Comparison of ENCODE assay signal across 10 mouse cellular contexts in the genomic region with DNA sequence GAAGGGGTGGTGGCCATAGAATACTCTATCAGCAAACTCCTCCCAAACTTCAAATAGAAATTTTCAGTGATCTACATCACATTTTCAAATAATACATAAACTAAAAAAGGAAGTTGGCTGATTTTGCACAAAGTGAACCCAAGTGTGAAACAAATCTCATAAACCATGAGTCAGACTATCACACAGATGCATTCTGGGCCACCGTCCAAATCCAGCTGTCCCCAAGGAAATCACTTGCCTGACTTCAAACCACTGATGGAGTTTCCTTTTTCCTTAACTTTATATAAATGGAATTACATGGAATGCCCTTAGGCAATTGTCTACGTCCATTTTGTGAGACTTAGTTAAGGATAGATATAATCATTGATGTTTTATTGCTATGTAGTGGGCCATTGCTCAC.
DNase-seq lines count a peak whose midpoint lies in the region; ATAC-seq and TF ChIP-seq lines count a peak whose summit lies in the region.
"Had no signal": no experiment of that assay in that cellular context is flagged by ENCODE, and none has a peak within 500 bp of the region (broad histone marks: within the 10 kb centered on the region; RNA-seq: fewer than 3 reads in every experiment).

No protein-coding gene starts in this region.

- no peak for TF ChIP-seq POLR2A in thymus, adult 2 months (IDR thresholded peaks at IDR 0.05; ENCODE audit: control insufficient read depth, extremely low read depth, insufficient read depth, low read length, poor library complexity)

- H3K27ac ChIP-seq in left cerebral cortex, adult 2 months: no peak overlapping the region
- H3K27ac ChIP-seq in thymus, adult 2 months (ENCODE audit: control insufficient read depth, insufficient read depth, low read length): no peak overlapping the region
- no peak overlapping the region for H3K27ac ChIP-seq in forebrain, embryonic 10.5 days
- H3K27ac ChIP-seq: forebrain, embryonic 13.5 days; midbrain, embryonic 12.5 days had no signal

- H3K36me3 ChIP-seq in thymus, adult 2 months (ENCODE audit: control insufficient read depth, insufficient read depth, low read length): no peaks in the 10 kb centered on the region
- H3K36me3 ChIP-seq in forebrain, embryonic 10.5 days (replicated peaks): no peaks in the 10 kb centered on the region
- H3K36me3 ChIP-seq: midbrain, embryonic 12.5 days had no signal

- CTCF ChIA-PET in Patski (lab: Charles Lee): no interaction called here

- DNase-seq in left cerebral cortex, adult 18-20 months (ENCODE audit: low spot score in 2 of 2): peak; percentile 44 to 52
- no peak for DNase-seq in left cerebral cortex, adult 2 months (ENCODE audit: extremely low spot score in 1 of 2, low spot score in 2 of 2)
- peak; percentile 33 for DNase-seq in Patski (ENCODE audit: low read depth, low spot score)
- peak; percentile 78 for DNase-seq in gastrocnemius, postnatal 10 days
- DNase-seq in kidney, postnatal 25 days: peak; percentile 67 to 73
- DNase-seq in thymus, adult 2 months: no peak
- no peak for DNase-seq in forebrain, embryonic 10.5 days (ENCODE audit: extremely low spot score, low spot score)
- DNase-seq in natural killer cell, adult 2 months (ENCODE audit: low spot score in 2 of 2): no peak

- in situ Hi-C loops in Patski (cut with MboI; ENCODE audit: low pct_unique_long_range_greater_than_20kb): no loop called here

- POLR2A ChIA-PET in Patski (lab: Charles Lee): no interaction called here

- intact Hi-C loops in left cerebral cortex, adult 2 months (cut with DNase I): loop anchor here (10.0 kb wide), 1 partner anchor 249 kb away; no protein-coding TSS in a partner anchor

- no peaks in the 10 kb centered on the region for H3K27me3 ChIP-seq in Patski
- H3K27me3 ChIP-seq in thymus, adult 2 months (ENCODE audit: control insufficient read depth, insufficient read depth, low read length): no peaks in the 10 kb centered on the region
- H3K27me3 ChIP-seq in forebrain, embryonic 10.5 days (ENCODE audit: poor library complexity, severe bottlenecking): no peaks in the 10 kb centered on the region
- H3K27me3 ChIP-seq: forebrain, embryonic 13.5 days; midbrain, embryonic 12.5 days had no signal

- H3K9me3 ChIP-seq in forebrain, embryonic 10.5 days: no peaks in the 10 kb centered on the region
- H3K9me3 ChIP-seq: forebrain, embryonic 13.5 days; midbrain, embryonic 12.5 days had no signal

- no peak for TF ChIP-seq CTCF in left cerebral cortex, adult 2 months (IDR thresholded peaks at IDR 0.05)
- no peak for TF ChIP-seq CTCF in Patski (IDR thresholded peaks at IDR 0.05)
- no peak for TF ChIP-seq CTCF in thymus, adult 2 months (IDR thresholded peaks at IDR 0.05; ENCODE audit: borderline replicate concordance, control insufficient read depth, extremely low read depth, insufficient read depth, low read length, poor library complexity)

- no peak for ATAC-seq in Patski
- ATAC-seq: forebrain, embryonic 13.5 days had no signal

- no peaks in the 10 kb centered on the region for H3K4me1 ChIP-seq in thymus, adult 2 months (replicated peaks; ENCODE audit: control insufficient read depth, insufficient read depth, low read length)
- H3K4me1 ChIP-seq in forebrain, embryonic 10.5 days: no peaks in the 10 kb centered on the region
- H3K4me1 ChIP-seq: forebrain, embryonic 13.5 days; midbrain, embryonic 12.5 days had no signal

- 83% methylated on average over 2 of the region's 2 CpGs for WGBS in thymus, adult 2 months
- 84% methylated on average over 2 of the region's 2 CpGs for WGBS in forebrain, embryonic 10.5 days

- H3K4me3 ChIP-seq in left cerebral cortex, adult 2 months: no peak overlapping the region
- no peak overlapping the region for H3K4me3 ChIP-seq in thymus, adult 2 months (ENCODE audit: control insufficient read depth, insufficient read depth, low read length)
- no peak overlapping the region for H3K4me3 ChIP-seq in forebrain, embryonic 10.5 days
- H3K4me3 ChIP-seq: forebrain, embryonic 13.5 days; midbrain, embryonic 12.5 days had no signal

Comparison
In these comparisons a context has a peak if more than half of its experiments do, and no peak if none do; other contexts are left out.
1. DNase-seq: peak in left cerebral cortex, adult 18-20 months (2 of 2), Patski (single experiment), gastrocnemius, postnatal 10 days (single experiment) and kidney, postnatal 25 days (2 of 2); none in left cerebral cortex, adult 2 months (0 of 2), thymus, adult 2 months (single experiment), forebrain, embryonic 10.5 days (single experiment) and natural killer cell, adult 2 months (0 of 2).